Mouse (Mus musculus) kidney, postnatal 0 days (tissue): ENCODE results near the gene Bmpr2. TPM values are rescaled to one million over a fixed set of nuclear protein-coding genes. Genes with fewer than 3 reads are reported as not detected.
"Not testable (repeated sequence)": the region's sequence is repeated elsewhere in the genome, so short reads cannot be mapped to it uniquely, and the experiment has no call there.

ENCODE experiments used
- ATAC-seq: fragments of 200-750 bp; cut with Nextera tagmentation; replicated peaks from 2 replicates; pipeline ENCODE4 v1.8.0; 2017; ENCODE audit warnings: low read depth, moderate number of reproducible peaks, moderate TSS enrichment, moderate library complexity; ENCODE audit not compliant: low FRiP score
- DNase-seq: peaks from one replicate; pipeline ENCODE4 v3.0.0-alpha.2; 2016; ENCODE audit warnings: low spot score
- H3K27ac ChIP-seq: fragments of 300-500 bp; sonication (generic); 2 replicates; pipeline ENCODE4 v1.5.1; 2014; ENCODE audit warnings: mild to moderate bottlenecking
- H3K27me3 ChIP-seq: fragments of 300-500 bp; sonication (generic); 2 replicates; pipeline ENCODE4 v1.6.1; 2014; ENCODE audit warnings: low read length, mixed read lengths; ENCODE audit not compliant: insufficient read depth
- H3K36me3 ChIP-seq: fragments of 300-500 bp; sonication (generic); 2 replicates; pipeline ENCODE4 v1.6.1; 2014; ENCODE audit warnings: low read length, mixed read lengths; ENCODE audit not compliant: insufficient read depth
- H3K4me1 ChIP-seq: fragments of 300-500 bp; sonication (generic); replicated peaks from 2 replicates; pipeline ENCODE4 v1.6.1; 2014; ENCODE audit warnings: antibody characterized with exemption, low read length, mixed read lengths; ENCODE audit not compliant: insufficient read depth
- H3K4me2 ChIP-seq: fragments of 300-500 bp; sonication (generic); 2 replicates; pipeline ENCODE4 v1.6.1; 2014; ENCODE audit warnings: mild to moderate bottlenecking, low read length, moderate library complexity, mixed read lengths
- H3K4me3 ChIP-seq: fragments of 300-500 bp; sonication (generic); replicated peaks from 2 replicates; pipeline ENCODE4 v1.5.1; 2014; ENCODE audit warnings: low read depth, low read length
- H3K9ac ChIP-seq: fragments of 300-500 bp; sonication (generic); 2 replicates; pipeline ENCODE4 v1.6.1; 2014; ENCODE audit warnings: low read depth, low read length
- H3K9me3 ChIP-seq: fragments of 300-500 bp; sonication (generic); replicated peaks from 2 replicates; pipeline ENCODE4 v1.6.1; 2016; ENCODE audit warnings: low read length, inconsistent platforms, mixed read lengths
- CTCF ChIP-seq: IDR thresholded peaks from 2 replicates; pipeline ENCODE4 v1.5.1; 2016; ENCODE audit warnings: antibody characterized with exemption, low read depth, mild to moderate bottlenecking, moderate library complexity
- WGBS: fragments of 180-500 bp; shearing (Covaris S2); extraction: QIAGEN DNeasy Blood & Tissue Kit; methylation state at CpG from one replicate; pipeline ENCODE4 v1.1.7; 2014; 5-methylcytosine and 5-hydroxymethylcytosine counted together
- polyA plus RNA-seq: library from polyadenylated mRNA; unstranded; fragments of >200 nt; fragmentation: Nextera tagmentation; extraction: Ambion mirVana; gene quantifications from 2 replicates; pipeline ENCODE4 v1.2.1, GENCODE M21; 2015

Bmpr2 gene
- polyA plus RNA-seq, 1 experiment from 2014 or later = 9.3 TPM

DNA sequence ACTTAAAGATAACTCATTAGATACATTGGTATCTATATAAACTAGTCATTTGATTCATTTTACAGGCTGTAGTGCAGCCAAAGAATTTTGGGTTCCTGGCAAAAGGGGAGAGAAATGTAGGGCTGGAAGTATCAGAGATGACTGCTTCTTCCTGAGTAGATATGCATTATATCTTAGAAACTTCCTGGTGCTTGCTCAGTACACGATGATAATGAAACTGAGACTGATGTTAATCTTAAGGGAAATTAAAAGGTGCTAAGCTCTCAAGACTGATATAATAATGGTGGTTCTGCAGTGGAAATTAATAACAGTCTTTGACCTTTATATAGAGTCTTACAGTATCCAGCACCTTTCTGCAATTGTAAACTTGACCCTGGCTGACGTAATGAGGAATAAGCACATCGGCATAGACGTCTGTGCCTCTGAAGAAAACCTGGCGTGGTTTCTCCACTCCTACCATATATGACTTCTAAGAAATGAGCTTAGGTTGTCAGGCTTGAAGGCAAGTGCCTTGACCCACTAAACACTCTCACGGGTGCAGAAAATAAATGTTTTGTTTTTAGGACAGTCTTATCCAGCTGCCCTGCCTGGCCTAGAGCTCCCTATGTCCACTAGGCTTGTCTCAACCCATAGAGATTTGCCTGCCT lies 24.3 kb upstream of the Bmpr2 start:
- no peaks in the 10 kb centered on the region for H3K27me3 ChIP-seq
- no peak overlapping the region for H3K4me2 ChIP-seq
- no peaks in the 10 kb centered on the region for H3K4me1 ChIP-seq
- H3K9me3 ChIP-seq = no peaks in the 10 kb centered on the region
- H3K4me3 ChIP-seq = no peak overlapping the region
- ATAC-seq (no peak), DNase-seq (no peak)
- H3K27ac ChIP-seq = no peak overlapping the region
- no peak for TF ChIP-seq CTCF
- H3K36me3 ChIP-seq = no peaks in the 10 kb centered on the region
- 71% methylated on average over 6 of the region's 6 CpGs for WGBS
- no peak overlapping the region for H3K9ac ChIP-seq

DNA sequence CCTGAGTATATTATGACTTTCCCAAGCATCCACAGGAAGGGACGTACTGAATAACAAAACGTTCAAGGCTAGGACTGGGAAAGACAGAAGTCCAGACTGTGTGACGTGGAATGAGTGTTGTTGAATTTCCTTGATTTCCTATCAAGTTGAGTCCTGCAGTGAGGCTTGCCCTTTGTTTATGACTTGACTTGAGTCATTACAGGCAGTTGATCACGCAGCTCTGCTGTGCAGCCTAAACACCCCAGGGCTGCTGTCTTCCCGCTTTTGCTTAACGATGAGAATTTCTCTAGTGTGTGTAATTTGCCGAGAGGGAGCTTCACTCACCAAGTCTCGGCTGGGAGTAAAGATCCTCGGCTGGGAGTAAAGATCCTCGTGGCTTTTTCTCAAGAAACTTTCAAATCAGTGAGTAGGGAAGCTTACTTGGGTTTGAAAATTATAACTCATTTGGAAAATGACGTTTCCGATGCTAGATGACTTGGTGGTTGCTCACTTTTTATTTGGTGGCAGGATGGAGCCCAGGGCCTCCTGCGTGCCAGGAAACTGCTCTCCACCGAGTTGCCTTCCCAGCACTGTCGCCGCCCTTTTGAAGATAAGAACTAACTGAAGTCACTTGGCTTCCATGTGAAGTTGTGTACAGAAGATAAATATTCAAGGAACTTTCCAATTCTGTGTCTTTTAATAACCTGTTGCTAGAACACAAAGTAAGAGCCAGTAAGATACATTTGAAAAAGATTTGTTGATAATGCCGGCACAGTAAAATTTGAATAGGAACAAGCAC lies 23.4 kb upstream of the Bmpr2 start:
- TF ChIP-seq CTCF = no peak
- DNase-seq (no peak), ATAC-seq (no peak)
- Histone ChIP-seq H3K9ac (no peak overlapping the region), H3K27me3 (no peaks in the 10 kb centered on the region), H3K4me2 (no peak overlapping the region), H3K27ac (no peak overlapping the region), H3K4me3 (no peak overlapping the region), H3K4me1 (no peaks in the 10 kb centered on the region), H3K36me3 (no peaks in the 10 kb centered on the region), H3K9me3 (no peaks in the 10 kb centered on the region)
- WGBS = 69% methylated on average over 17 of the region's 17 CpGs

DNA sequence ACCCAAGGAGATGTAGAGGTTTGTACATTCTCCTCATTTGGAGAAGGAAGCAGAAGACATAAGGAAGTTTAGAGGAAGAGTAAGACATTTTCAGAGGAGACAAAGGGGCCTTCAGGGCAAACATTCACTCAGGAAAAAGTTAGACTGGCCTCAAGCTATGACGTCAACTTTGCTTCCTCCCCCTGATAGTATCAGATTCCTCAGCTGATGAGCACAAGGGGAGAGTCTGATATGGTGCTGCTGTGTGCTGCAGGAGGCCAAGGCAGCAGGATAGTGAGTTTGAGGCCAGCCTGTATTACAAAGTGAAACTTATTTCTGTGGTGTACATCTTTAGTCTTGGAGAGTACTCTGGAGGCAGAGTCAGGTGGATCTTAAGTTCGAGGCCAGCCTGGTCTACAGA lies 14.2 kb upstream of the Bmpr2 start:
- 54% methylated on average over 2 of the region's 2 CpGs for WGBS
- H3K4me2 ChIP-seq = no peak overlapping the region
- no peaks in the 10 kb centered on the region for H3K4me1 ChIP-seq
- DNase-seq (no peak), ATAC-seq (no peak)
- no peak for TF ChIP-seq CTCF
- H3K36me3 ChIP-seq = no peaks in the 10 kb centered on the region
- no peak overlapping the region for H3K27ac ChIP-seq
- H3K4me3 ChIP-seq = no peak overlapping the region
- H3K27me3 ChIP-seq = no peaks in the 10 kb centered on the region
- no peak overlapping the region for H3K9ac ChIP-seq
- H3K9me3 ChIP-seq = no peaks in the 10 kb centered on the region

DNA sequence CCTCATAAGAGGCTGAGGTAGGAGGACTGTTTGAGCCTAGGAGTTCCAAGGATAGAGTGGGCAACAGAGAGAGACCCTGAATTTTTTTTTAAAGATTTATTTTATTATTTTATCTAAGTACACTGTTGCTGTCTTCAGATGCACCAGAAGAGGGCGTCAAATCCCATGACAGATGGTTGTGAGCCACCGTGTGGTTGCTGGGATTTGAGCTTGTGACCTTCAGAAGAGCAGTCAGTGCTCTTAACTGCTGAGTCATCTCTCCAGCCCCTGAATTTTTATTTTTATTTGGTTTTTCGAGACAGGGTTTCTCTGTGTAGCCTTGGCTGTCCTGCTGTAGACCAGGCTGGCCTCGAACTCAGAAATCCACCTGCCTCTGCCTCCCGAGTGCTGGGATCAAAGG lies 13.5 kb upstream of the Bmpr2 start:
- not testable (repeated sequence) for DNase-seq, H3K4me2 ChIP-seq

DNA sequence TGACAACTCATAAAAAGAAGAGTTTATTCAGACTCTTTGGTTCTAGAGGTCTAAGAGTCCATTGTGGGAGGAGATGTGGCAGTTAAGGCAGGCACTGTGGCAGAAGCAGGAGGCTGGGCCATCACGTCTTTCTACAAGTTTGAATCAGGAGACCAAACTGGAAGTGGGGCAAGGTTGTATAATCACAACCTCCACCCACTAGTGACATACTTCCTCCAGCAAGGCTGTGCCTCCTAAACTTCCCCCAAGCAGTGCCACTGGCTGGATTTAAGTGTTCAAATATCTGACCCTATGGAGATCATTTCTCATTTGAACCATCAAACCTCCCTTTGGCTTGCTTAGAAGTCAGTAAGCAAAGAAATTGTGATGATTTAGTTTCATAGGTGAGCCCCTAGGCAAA lies 7.9 kb upstream of the Bmpr2 start:
- H3K4me2 ChIP-seq = no peak overlapping the region

More for the DNA sequence above, 13.5 kb upstream of the Bmpr2 start:
- not testable (repeated sequence) for H3K4me3 ChIP-seq, H3K4me1 ChIP-seq, H3K27me3 ChIP-seq, H3K36me3 ChIP-seq, H3K9me3 ChIP-seq, H3K27ac ChIP-seq, H3K9ac ChIP-seq, ATAC-seq
- 72% methylated on average over 5 of the region's 5 CpGs for WGBS

DNA sequence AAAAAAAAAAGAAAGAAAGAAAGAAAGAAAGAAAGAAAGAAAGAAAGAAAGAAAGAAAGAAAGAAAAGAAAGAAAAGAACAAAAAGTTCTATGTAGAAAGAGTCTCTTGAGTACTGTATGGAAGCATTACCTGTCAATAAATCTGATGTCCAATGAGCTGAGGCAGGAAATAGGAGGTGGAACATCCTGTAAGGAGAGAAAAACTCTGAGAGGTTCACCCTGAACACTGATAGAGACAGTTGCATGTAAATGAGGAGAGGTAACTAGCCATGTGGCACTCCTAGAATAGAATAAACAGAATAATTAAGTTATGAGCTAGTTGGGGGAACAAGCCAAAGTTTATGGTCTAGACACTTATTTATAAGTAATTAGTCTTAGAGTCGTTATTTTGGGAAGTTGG lies 4.9 kb upstream of the Bmpr2 start:
- no peak for TF ChIP-seq CTCF
- Histone ChIP-seq H3K4me3 (no peak overlapping the region), H3K36me3 (no peaks in the 10 kb centered on the region), H3K9me3 (no peaks in the 10 kb centered on the region), H3K27ac (no peak overlapping the region), H3K4me2 (no peak overlapping the region), H3K4me1 (no peaks in the 10 kb centered on the region), H3K9ac (no peak overlapping the region), H3K27me3 (no peaks in the 10 kb centered on the region)
- DNase-seq (no peak), ATAC-seq (no peak)
- WGBS = 82% methylated on average over 1 of the region's 1 CpGs

More for the DNA sequence above, 7.9 kb upstream of the Bmpr2 start:
- H3K4me3 ChIP-seq = no peak overlapping the region
- WGBS = 82% methylated on average over 1 of the region's 1 CpGs
- H3K36me3 ChIP-seq = no peaks in the 10 kb centered on the region
- H3K27ac ChIP-seq = no peak overlapping the region
- DNase-seq (no peak), ATAC-seq (no peak)
- no peaks in the 10 kb centered on the region for H3K9me3 ChIP-seq
- no peak for TF ChIP-seq CTCF
- H3K27me3 ChIP-seq = no peaks in the 10 kb centered on the region
- H3K4me1 ChIP-seq = no peaks in the 10 kb centered on the region
- no peak overlapping the region for H3K9ac ChIP-seq
